Mouse (Mus musculus) B cell, adult 62 days (primary cell): ENCODE results near the gene Atraid. TPM values are rescaled to one million over a fixed set of nuclear protein-coding genes. Genes with fewer than 3 reads are reported as not detected.

Experiments
- total RNA-seq: library from RNA; stranded (reverse); gene quantifications from 4 replicates; pipeline ENCODE4 v1.2.4, GENCODE M21; 2023

The Atraid gene
- total RNA-seq, result 37.9 to 46.1 TPM (median 41.7 TPM) in 4 replicates

GRCm38 (mm10) chr5:31047848-31048762 is at the start of gene Atraid:
Gene Atraid (plus strand): TSS chr5:31048312.

GRCm38 (mm10) chr5:31048763-31049641 is 890 bp downstream of the Atraid start, which contains the start of gene Slc5a6:
Gene Slc5a6 (minus strand): TSS chr5:31048924.

GRCm38 (mm10) chr5:31054261-31055215 is 6.4 kb downstream of the Atraid start, which contains the start of gene Cad:
Gene Cad (plus strand): TSS chr5:31054780.

Other genes starting within 250 kb of the Atraid start
- gene Mapre3, start 233.7 kb upstream of the Atraid start, total RNA-seq, result 7.0 to 11.0 TPM (median 10.1 TPM) in 4 replicates
- 39.0 to 46.1 TPM (median 42.0 TPM) in 4 replicates for gene Tmem214, start 180.3 kb upstream of the Atraid start, total RNA-seq
- 16.2 to 22.5 TPM (median 17.8 TPM) in 4 replicates for gene Agbl5, start 159.6 kb upstream of the Atraid start, total RNA-seq
- 162 to 189 TPM (median 174 TPM) in 4 replicates for gene Ost4, start 140.5 kb upstream of the Atraid start, total RNA-seq
- gene Emilin1, start 134.9 kb upstream of the Atraid start, total RNA-seq, result 0.72 to 1.4 TPM (median 1.0 TPM) in 4 replicates
- 10.8 to 17.2 TPM (median 15.1 TPM) in 4 replicates for gene Khk, start 126.9 kb upstream of the Atraid start, total RNA-seq
- gene Cgref1, start 102.7 kb upstream of the Atraid start, total RNA-seq, result not detected in 4 replicates
- gene Preb, start 88.0 kb upstream of the Atraid start, total RNA-seq, result 172 to 183 TPM (median 175 TPM) in 4 replicates
- not detected in 4 replicates for gene Tcf23, start 79.7 kb upstream of the Atraid start, total RNA-seq
- 7.6 to 20.0 TPM (median 10.9 TPM) in 4 replicates for gene Slc5a6, start 612 bp downstream of the Atraid start, total RNA-seq
- gene Cad, start 6.5 kb downstream of the Atraid start, total RNA-seq, result 54.8 to 65.9 TPM (median 59.3 TPM) in 4 replicates
- gene Dnajc5g, start 58.0 kb downstream of the Atraid start, total RNA-seq, result not detected in 4 replicates
- 0.25 to 0.92 TPM (median 0.47 TPM) in 4 replicates for gene Slc30a3, start 59.9 kb downstream of the Atraid start, total RNA-seq
- not detected in 4 replicates for gene Trim54, start 68.4 kb downstream of the Atraid start, total RNA-seq
- not detected in 4 replicates for gene Ucn, start 90.5 kb downstream of the Atraid start, total RNA-seq
- gene Mpv17, start 105.9 kb downstream of the Atraid start, total RNA-seq, result 17.5 to 21.4 TPM (median 20.8 TPM) in 4 replicates
- 3.7 to 7.9 TPM (median 4.9 TPM) in 4 replicates for gene Gm29609, start 131.6 kb downstream of the Atraid start, total RNA-seq
- gene Gtf3c2, start 131.8 kb downstream of the Atraid start, total RNA-seq, result 190 to 210 TPM (median 197 TPM) in 4 replicates
- 76.6 to 85.0 TPM (median 80.1 TPM) in 4 replicates for gene Snx17, start 144.9 kb downstream of the Atraid start, total RNA-seq
- 35.8 to 48.8 TPM (median 48.1 TPM) in 4 replicates for gene Eif2b4, start 145.1 kb downstream of the Atraid start, total RNA-seq
- 63.4 to 83.9 TPM (median 65.2 TPM) in 4 replicates for gene Zfp513, start 154.0 kb downstream of the Atraid start, total RNA-seq
- gene Ppm1g, start 172.4 kb downstream of the Atraid start, total RNA-seq, result 155 to 180 TPM (median 177 TPM) in 4 replicates
- 324 to 366 TPM (median 340 TPM) in 4 replicates for gene Nrbp1, start 192.6 kb downstream of the Atraid start, total RNA-seq
- gene Gm9970, start 192.9 kb downstream of the Atraid start, total RNA-seq, result 1.2 TPM in 1 of 4 replicates, not detected in the others
- 24.6 to 30.6 TPM (median 28.6 TPM) in 4 replicates for gene Krtcap3, start 203.4 kb downstream of the Atraid start, total RNA-seq
- gene Ift172, start 242.8 kb downstream of the Atraid start, total RNA-seq, result 35.4 to 45.0 TPM (median 40.9 TPM) in 4 replicates
- gene Fndc4, start 247.8 kb downstream of the Atraid start, total RNA-seq, result 0.63 to 3.9 TPM (median 1.9 TPM) in 4 replicates
- gene Gckr, start 249.1 kb downstream of the Atraid start, total RNA-seq, result 0.24 TPM in 1 of 4 replicates, not detected in the others